Mouse (Mus musculus): Measurements from ENCODE around the gene Fbp1. TPM values are rescaled to one million over a fixed set of nuclear protein-coding genes. Genes with fewer than 3 reads are reported as not detected.

Gene Fbp1
- polyA plus RNA-seq, 1 experiment: not detected

DNA sequence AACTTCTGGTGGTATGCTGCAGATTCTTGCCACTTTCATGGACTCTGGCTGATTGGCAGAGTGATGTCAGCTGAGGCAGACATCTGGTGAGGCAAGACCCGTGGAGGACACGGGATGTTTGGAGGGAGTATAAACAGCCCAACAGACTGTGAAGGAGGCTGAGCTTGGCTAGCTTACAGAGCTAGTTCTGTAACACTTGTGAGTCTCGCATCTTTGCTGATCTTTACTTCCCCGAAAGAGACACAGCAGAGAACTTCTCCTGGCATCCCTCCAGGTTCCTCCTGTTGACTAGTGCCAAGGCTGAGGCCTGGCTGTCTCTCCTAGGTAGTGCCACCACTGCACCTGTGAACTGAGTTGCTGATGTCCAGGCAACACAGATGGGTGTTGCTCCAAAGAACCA, 28.6 kb upstream of the Fbp1 start:
- H3K27me3 ChIP-seq (ENCODE audit: control insufficient read depth, insufficient read depth, insufficient read length): no peaks in the 10 kb centered on the region
- no peak overlapping the region for H3ac ChIP-seq (ENCODE audit: control insufficient read depth, insufficient read length)
- H3K36me3 ChIP-seq (ENCODE audit: control insufficient read depth, insufficient read depth): no peaks in the 10 kb centered on the region
- no peak overlapping the region for H3K4me2 ChIP-seq (ENCODE audit: low read depth)
- TF ChIP-seq MAX (IDR thresholded peaks at IDR 0.05; ENCODE audit: low read depth) (no peak), POLR2A (IDR thresholded peaks at IDR 0.05; ENCODE audit: insufficient read length, low read depth) (no peak), MYOG (IDR thresholded peaks at IDR 0.05; ENCODE audit: control insufficient read depth in 1 of 3, insufficient read depth in 1 of 3, insufficient read length in 2 of 3, low read depth in 2 of 3) (no peak), TCF12 (IDR thresholded peaks at IDR 0.05; ENCODE audit: insufficient read depth, poor library complexity, severe bottlenecking) (no peak), E2F4 (IDR thresholded peaks at IDR 0.05; ENCODE audit: insufficient read depth) (no peak), CEBPB (IDR thresholded peaks at IDR 0.05; ENCODE audit: insufficient read depth, poor library complexity, severe bottlenecking) (no peak), TCF3 (IDR thresholded peaks at IDR 0.05; ENCODE audit: insufficient read length, low read depth) (no peak), REST (IDR thresholded peaks at IDR 0.05; ENCODE audit: insufficient read depth, insufficient read length) (no peak), SRF (IDR thresholded peaks at IDR 0.05; ENCODE audit: control insufficient read depth, insufficient read length, low read depth) (no peak), POLR2AphosphoS2 (IDR thresholded peaks at IDR 0.05; ENCODE audit: insufficient read length, low read depth) (no peak), MYOD1 (IDR thresholded peaks at IDR 0.05; ENCODE audit: control insufficient read depth in 1 of 3, insufficient read length in 2 of 3, low read depth in 2 of 3) (no peak)
- H3K79me2 ChIP-seq (ENCODE audit: control insufficient read depth, insufficient read depth): no peaks in the 10 kb centered on the region
- H3K4me3 ChIP-seq: no peak overlapping the region

DNA sequence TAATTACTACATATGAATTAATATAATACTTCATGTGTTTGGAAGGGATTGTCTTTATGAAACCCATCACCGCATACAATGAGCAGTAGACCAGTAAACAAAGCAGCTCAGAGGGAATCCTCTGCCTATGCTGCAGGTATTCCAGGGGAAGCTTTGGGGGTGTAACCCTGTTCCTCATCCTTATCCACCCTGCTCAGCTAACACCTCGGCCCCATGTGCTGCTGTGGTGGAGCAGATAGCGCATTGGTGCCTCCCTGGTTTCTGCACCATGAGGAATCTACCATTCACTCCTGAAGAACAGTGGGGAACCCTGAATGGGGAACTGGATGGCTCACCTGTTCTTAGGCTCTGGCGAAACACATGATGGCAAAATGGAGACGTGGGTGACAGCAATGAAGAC, 23.5 kb upstream of the Fbp1 start:
- H3K79me2 ChIP-seq (ENCODE audit: control insufficient read depth, insufficient read depth): no peaks in the 10 kb centered on the region
- H3K36me3 ChIP-seq (ENCODE audit: control insufficient read depth, insufficient read depth): no peaks in the 10 kb centered on the region
- no peak overlapping the region for H3K4me2 ChIP-seq (ENCODE audit: low read depth)
- no peak overlapping the region for H3ac ChIP-seq (ENCODE audit: control insufficient read depth, insufficient read length)
- TF ChIP-seq SRF (IDR thresholded peaks at IDR 0.05; ENCODE audit: control insufficient read depth, insufficient read length, low read depth): no peak
- TF ChIP-seq USF1 (IDR thresholded peaks at IDR 0.05; ENCODE audit: low read depth): no peak
- TF ChIP-seq POLR2A (IDR thresholded peaks at IDR 0.05; ENCODE audit: insufficient read length, low read depth): no peak
- no peak for TF ChIP-seq CEBPB (IDR thresholded peaks at IDR 0.05; ENCODE audit: insufficient read depth, poor library complexity, severe bottlenecking)
- TF ChIP-seq MAX (IDR thresholded peaks at IDR 0.05; ENCODE audit: low read depth): no peak
- no peak overlapping the region for H3K4me3 ChIP-seq
- no peaks in the 10 kb centered on the region for H3K27me3 ChIP-seq (ENCODE audit: control insufficient read depth, insufficient read depth, insufficient read length)

DNA sequence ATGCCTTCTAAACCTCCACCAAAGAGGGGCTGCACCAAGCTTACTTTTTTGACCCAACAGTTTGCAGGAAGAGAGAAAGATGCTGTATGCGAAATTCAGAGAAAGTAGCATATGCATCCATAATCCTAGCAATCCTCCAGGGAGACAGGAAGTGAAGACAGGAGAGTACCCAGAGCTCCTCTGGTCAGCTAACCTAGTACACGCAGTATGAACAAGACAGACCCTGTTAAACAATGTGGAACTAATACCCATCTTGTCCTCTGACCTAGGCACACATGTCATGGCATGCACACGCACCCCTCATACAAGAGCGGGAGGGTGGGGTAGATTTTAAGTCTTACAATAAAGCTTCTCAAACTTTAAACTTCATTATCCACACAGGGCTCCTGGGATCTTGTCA, 22.1 kb upstream of the Fbp1 start:
- no peak overlapping the region for H3ac ChIP-seq (ENCODE audit: control insufficient read depth, insufficient read length)
- TF ChIP-seq USF1 (IDR thresholded peaks at IDR 0.05; ENCODE audit: low read depth): no peak
- no peak for TF ChIP-seq MYOG (IDR thresholded peaks at IDR 0.05; ENCODE audit: control insufficient read depth in 1 of 3, insufficient read depth in 1 of 3, insufficient read length in 2 of 3, low read depth in 2 of 3)
- no peak for TF ChIP-seq MYOD1 (IDR thresholded peaks at IDR 0.05; ENCODE audit: control insufficient read depth in 1 of 3, insufficient read length in 2 of 3, low read depth in 2 of 3)
- TF ChIP-seq CEBPB (IDR thresholded peaks at IDR 0.05; ENCODE audit: insufficient read depth, poor library complexity, severe bottlenecking): no peak
- TF ChIP-seq MAX (IDR thresholded peaks at IDR 0.05; ENCODE audit: low read depth): no peak
- TF ChIP-seq TCF12 (IDR thresholded peaks at IDR 0.05; ENCODE audit: insufficient read depth, poor library complexity, severe bottlenecking): no peak
- TF ChIP-seq E2F4 (IDR thresholded peaks at IDR 0.05; ENCODE audit: insufficient read depth): no peak
- TF ChIP-seq REST (IDR thresholded peaks at IDR 0.05; ENCODE audit: insufficient read depth, insufficient read length): no peak
- TF ChIP-seq POLR2AphosphoS2 (IDR thresholded peaks at IDR 0.05; ENCODE audit: insufficient read length, low read depth): no peak
- no peak for TF ChIP-seq POLR2A (IDR thresholded peaks at IDR 0.05; ENCODE audit: insufficient read length, low read depth)
- TF ChIP-seq SRF (IDR thresholded peaks at IDR 0.05; ENCODE audit: control insufficient read depth, insufficient read length, low read depth): no peak
- TF ChIP-seq TCF3 (IDR thresholded peaks at IDR 0.05; ENCODE audit: insufficient read length, low read depth): no peak
- H3K36me3 ChIP-seq (ENCODE audit: control insufficient read depth, insufficient read depth): no peaks in the 10 kb centered on the region
- H3K79me2 ChIP-seq (ENCODE audit: control insufficient read depth, insufficient read depth): no peaks in the 10 kb centered on the region
- no peak overlapping the region for H3K4me3 ChIP-seq
- H3K27me3 ChIP-seq (ENCODE audit: control insufficient read depth, insufficient read depth, insufficient read length): no peaks in the 10 kb centered on the region
- H3K4me2 ChIP-seq (ENCODE audit: low read depth): no peak overlapping the region

DNA sequence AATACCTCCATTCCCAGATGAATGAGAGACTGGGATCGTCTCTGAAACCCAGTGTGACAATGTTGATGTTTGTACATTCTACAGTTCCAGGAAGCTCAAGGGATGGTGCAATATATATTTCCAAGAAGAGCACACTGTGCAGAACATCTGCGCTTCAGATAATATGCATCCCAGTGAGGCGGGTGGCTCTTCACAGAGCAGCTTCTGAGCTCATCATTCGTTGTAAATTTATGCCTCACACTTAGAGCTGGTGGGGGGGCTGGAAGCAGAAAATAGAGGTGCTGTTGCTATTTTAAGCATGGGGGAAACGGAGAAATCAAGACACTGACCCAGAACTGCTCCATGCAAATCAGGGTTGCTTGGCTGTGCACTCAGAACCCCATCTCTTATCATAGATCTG, 21.7 kb upstream of the Fbp1 start:
- Histone ChIP-seq H3K79me2 (ENCODE audit: control insufficient read depth, insufficient read depth) (no peaks in the 10 kb centered on the region), H3ac (ENCODE audit: control insufficient read depth, insufficient read length) (no peak overlapping the region), H3K4me3 (no peak overlapping the region), H3K36me3 (ENCODE audit: control insufficient read depth, insufficient read depth) (no peaks in the 10 kb centered on the region), H3K27me3 (ENCODE audit: control insufficient read depth, insufficient read depth, insufficient read length) (no peaks in the 10 kb centered on the region), H3K4me2 (ENCODE audit: low read depth) (no peak overlapping the region)
- TF ChIP-seq TCF3 (IDR thresholded peaks at IDR 0.05; ENCODE audit: insufficient read length, low read depth) (no peak), MAX (IDR thresholded peaks at IDR 0.05; ENCODE audit: low read depth) (no peak), MYOD1 (IDR thresholded peaks at IDR 0.05; ENCODE audit: control insufficient read depth in 1 of 3, insufficient read length in 2 of 3, low read depth in 2 of 3) (no peak), E2F4 (IDR thresholded peaks at IDR 0.05; ENCODE audit: insufficient read depth) (no peak), MYOG (IDR thresholded peaks at IDR 0.05; ENCODE audit: control insufficient read depth in 1 of 3, insufficient read depth in 1 of 3, insufficient read length in 2 of 3, low read depth in 2 of 3) (no peak), TCF12 (IDR thresholded peaks at IDR 0.05; ENCODE audit: insufficient read depth, poor library complexity, severe bottlenecking) (no peak), USF1 (IDR thresholded peaks at IDR 0.05; ENCODE audit: low read depth) (no peak), SRF (IDR thresholded peaks at IDR 0.05; ENCODE audit: control insufficient read depth, insufficient read length, low read depth) (no peak)

DNA sequence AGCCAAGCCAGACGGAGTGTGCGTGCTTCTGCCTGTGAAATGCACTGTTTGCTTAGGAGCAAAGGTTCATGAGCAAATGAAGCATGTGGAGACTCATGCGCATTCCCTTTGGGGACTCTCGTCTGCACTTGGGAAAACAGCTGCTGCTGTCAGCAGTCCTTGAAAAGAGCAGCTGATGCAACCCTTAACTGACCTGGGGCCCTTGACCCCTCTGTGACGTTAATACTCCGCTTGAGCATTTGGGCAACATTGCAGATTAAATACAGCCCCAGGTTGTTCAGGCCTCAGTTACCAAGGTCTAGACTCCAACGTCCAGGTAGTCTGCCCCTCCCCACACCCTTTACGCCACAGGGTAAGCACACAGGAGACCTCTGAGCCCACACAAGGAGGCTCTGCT, 20.1 kb upstream of the Fbp1 start:
- H3ac ChIP-seq (ENCODE audit: control insufficient read depth, insufficient read length): no peak overlapping the region

More for the DNA sequence above, 20.1 kb upstream of the Fbp1 start:
- Histone ChIP-seq H3K27me3 (ENCODE audit: control insufficient read depth, insufficient read depth, insufficient read length) (no peaks in the 10 kb centered on the region), H3K4me3 (no peak overlapping the region), H3K79me2 (ENCODE audit: control insufficient read depth, insufficient read depth) (no peaks in the 10 kb centered on the region), H3K36me3 (ENCODE audit: control insufficient read depth, insufficient read depth) (no peaks in the 10 kb centered on the region), H3K4me2 (ENCODE audit: low read depth) (peak overlapping the region; percentile 20)
- TF ChIP-seq E2F4 (IDR thresholded peaks at IDR 0.05; ENCODE audit: insufficient read depth) (no peak), MYOG (IDR thresholded peaks at IDR 0.05; ENCODE audit: control insufficient read depth in 1 of 3, insufficient read depth in 1 of 3, insufficient read length in 2 of 3, low read depth in 2 of 3) (peak; percentile 18 to 91 (median 31)), SRF (IDR thresholded peaks at IDR 0.05; ENCODE audit: control insufficient read depth, insufficient read length, low read depth) (peak; percentile 21), MYOD1 (IDR thresholded peaks at IDR 0.05; ENCODE audit: control insufficient read depth in 1 of 3, insufficient read length in 2 of 3, low read depth in 2 of 3) (peak; percentile 63 to 83 (median 82)), USF1 (IDR thresholded peaks at IDR 0.05; ENCODE audit: low read depth) (no peak), TCF3 (IDR thresholded peaks at IDR 0.05; ENCODE audit: insufficient read length, low read depth) (no peak), TCF12 (IDR thresholded peaks at IDR 0.05; ENCODE audit: insufficient read depth, poor library complexity, severe bottlenecking) (peak; percentile 61), REST (IDR thresholded peaks at IDR 0.05; ENCODE audit: insufficient read depth, insufficient read length) (no peak), CEBPB (IDR thresholded peaks at IDR 0.05; ENCODE audit: insufficient read depth, poor library complexity, severe bottlenecking) (peak; percentile 20; the same call in 1 of the 2 replicates), POLR2AphosphoS2 (IDR thresholded peaks at IDR 0.05; ENCODE audit: insufficient read length, low read depth) (no peak), MAX (IDR thresholded peaks at IDR 0.05; ENCODE audit: low read depth) (no peak), POLR2A (IDR thresholded peaks at IDR 0.05; ENCODE audit: insufficient read length, low read depth) (no peak)

Data from myocyte (in vitro differentiated cells).